13 mouse cellular contexts compared by ENCODE assay signal in genomic region chr11:3382602-3383594, GRCm38 (mm10). TPM values are rescaled to one million over a fixed set of nuclear protein-coding genes. Genes with fewer than 3 reads are reported as not detected.
DNase-seq lines count a peak whose midpoint lies in the region; ATAC-seq and TF ChIP-seq lines count a peak whose summit lies in the region.
"Had no signal": no experiment of that assay in that cellular context is flagged by ENCODE, and none has a peak within 500 bp of the region (broad histone marks: within the 10 kb centered on the region; RNA-seq: fewer than 3 reads in every experiment).

No protein-coding gene starts in this region.

- no peaks in the 10 kb centered on the region for H3K27me3 ChIP-seq in intestine, embryonic 15.5 days (replicated peaks)
- no peaks in the 10 kb centered on the region for H3K27me3 ChIP-seq in intestine, embryonic 16.5 days (replicated peaks; ENCODE audit: control insufficient read depth, insufficient read depth, low read length)
- no peaks in the 10 kb centered on the region for H3K27me3 ChIP-seq in kidney, embryonic 15.5 days
- H3K27me3 ChIP-seq: heart, embryonic 12.5 days; megakaryocyte, embryonic 14.5 days had no signal

- no peak overlapping the region for H3K9ac ChIP-seq in intestine, embryonic 15.5 days
- H3K9ac ChIP-seq in intestine, embryonic 16.5 days (ENCODE audit: low read depth, low read length): no peak overlapping the region
- H3K9ac ChIP-seq in kidney, embryonic 15.5 days: no peak overlapping the region
- H3K9ac ChIP-seq: heart, embryonic 12.5 days had no signal

- H3K9me3 ChIP-seq in intestine, embryonic 15.5 days: no peaks in the 10 kb centered on the region
- 0 out of 2 replicates have a peak, but pooled peaks cover 2% of the 10 kb centered on the region for H3K9me3 ChIP-seq in intestine, embryonic 16.5 days (ENCODE audit: control insufficient read depth, low read length)
- H3K9me3 ChIP-seq in kidney, embryonic 15.5 days (replicated peaks): no peaks in the 10 kb centered on the region; the same call in 1 of the 2 replicates
- H3K9me3 ChIP-seq: limb, embryonic 10.5 days had no signal

- no peak overlapping the region for H3K4me2 ChIP-seq in intestine, embryonic 15.5 days (replicated peaks)
- no peak overlapping the region for H3K4me2 ChIP-seq in intestine, embryonic 16.5 days (ENCODE audit: low read depth, low read length)
- no peak overlapping the region for H3K4me2 ChIP-seq in kidney, embryonic 15.5 days
- H3K4me2 ChIP-seq: heart, embryonic 12.5 days had no signal

- H3K36me3 ChIP-seq in intestine, embryonic 15.5 days: peaks cover 11% of the 10 kb centered on the region; the same call in 1 of the 2 replicates
- peaks cover 12% of the 10 kb centered on the region; the same call in 1 of the 2 replicates for H3K36me3 ChIP-seq in intestine, embryonic 16.5 days (ENCODE audit: control insufficient read depth, insufficient read depth, low read length)
- peaks cover 28% of the 10 kb centered on the region for H3K36me3 ChIP-seq in kidney, embryonic 15.5 days

- DNase-seq in 3T3-L1 (ENCODE audit: low read depth, low spot score) (peak; percentile 28), A20 (ENCODE audit: low read depth, low spot score) (peak; percentile 29)
- DNase-seq in cerebellum, postnatal 36 days: no peak
- DNase-seq: cerebellum, adult 9-11 months; kidney, postnatal 10 days had no signal

- no peak for TF ChIP-seq POLR2A in cortical plate, adult 2 months (IDR thresholded peaks at IDR 0.05; ENCODE audit: extremely low read depth, insufficient read depth, low read length)

- no peak for ATAC-seq in intestine, embryonic 15.5 days
- ATAC-seq in intestine, embryonic 16.5 days: no peak
- ATAC-seq in kidney, embryonic 15.5 days (replicated peaks; ENCODE audit: low FRiP score): no peak
- ATAC-seq in activated CD4-positive, CD25-positive, alpha-beta regulatory T cell, adult 4 months: no peak

- WGBS in intestine, embryonic 15.5 days: 84% methylated on average over 5 of the region's 5 CpGs
- 81% methylated on average over 5 of the region's 5 CpGs for WGBS in intestine, embryonic 16.5 days
- WGBS in kidney, embryonic 15.5 days: 82% methylated on average over 5 of the region's 5 CpGs

- TF ChIP-seq CTCF in cortical plate, adult 2 months (IDR thresholded peaks at IDR 0.05; ENCODE audit: extremely low read depth, insufficient read depth, low read length): no peak

- no peak overlapping the region for H3K4me3 ChIP-seq in intestine, embryonic 15.5 days (replicated peaks)
- no peak overlapping the region for H3K4me3 ChIP-seq in intestine, embryonic 16.5 days (ENCODE audit: low read length)
- H3K4me3 ChIP-seq in cortical plate, adult 2 months (ENCODE audit: insufficient read depth, low read length): no peak overlapping the region
- no peak overlapping the region for H3K4me3 ChIP-seq in kidney, embryonic 15.5 days (replicated peaks)
- H3K4me3 ChIP-seq: heart, embryonic 12.5 days; limb, embryonic 10.5 days; megakaryocyte, embryonic 14.5 days had no signal

- 0 out of 2 replicates have a peak overlapping the region, but pooled peaks have one; percentile 0 for H3K27ac ChIP-seq in intestine, embryonic 15.5 days
- H3K27ac ChIP-seq in intestine, embryonic 16.5 days (ENCODE audit: low read length): no peak overlapping the region
- H3K27ac ChIP-seq in cortical plate, adult 2 months (ENCODE audit: insufficient read depth, low read length): 0 out of 2 replicates have a peak overlapping the region, but pooled peaks have one; percentile 48
- no peak overlapping the region for H3K27ac ChIP-seq in kidney, embryonic 15.5 days
- H3K27ac ChIP-seq: limb, embryonic 10.5 days had no signal

- H3K4me1 ChIP-seq in intestine, embryonic 15.5 days (replicated peaks): peaks cover 5% of the 10 kb centered on the region
- H3K4me1 ChIP-seq in intestine, embryonic 16.5 days (ENCODE audit: control insufficient read depth, insufficient read depth, low read length): peaks cover 25% of the 10 kb centered on the region
- H3K4me1 ChIP-seq in cortical plate, adult 2 months (ENCODE audit: control insufficient read depth, insufficient read depth, low read length): no peaks in the 10 kb centered on the region
- H3K4me1 ChIP-seq in kidney, embryonic 15.5 days: 0 out of 2 replicates have a peak, but pooled peaks cover 3% of the 10 kb centered on the region

RNA-seq across cellular contexts. Expression of gene Limk2, which starts 26.1 kb away (rescaled TPM):
- polyA plus RNA-seq in intestine, embryonic 15.5 days (2015; fragmentation: Nextera tagmentation; extraction: Ambion mirVana): 60.1 and 64.0 TPM in 2 replicates
- 81.3 and 90.6 TPM in 2 replicates for polyA plus RNA-seq in intestine, embryonic 16.5 days (2015; fragmentation: Nextera tagmentation; extraction: Ambion mirVana)
- 140 and 153 TPM in 2 replicates for polyA plus RNA-seq in cortical plate, adult 2 months (2012; rRNA removed)
- polyA plus RNA-seq in kidney, embryonic 15.5 days (2015; fragmentation: Nextera tagmentation; extraction: Ambion mirVana): 40.5 and 46.0 TPM in 2 replicates
- polyA plus RNA-seq in activated CD4-positive, CD25-positive, alpha-beta regulatory T cell, adult 4 months (2017; shearing (Covaris generic)): 10 to 100 TPM; 77.7 to 78.9 TPM

RNA-seq across cellular contexts. Expression of gene Pik3ip1, which starts 52.7 kb away (rescaled TPM):
- polyA plus RNA-seq in intestine, embryonic 15.5 days (2015; fragmentation: Nextera tagmentation; extraction: Ambion mirVana): 8.5 and 8.7 TPM in 2 replicates
- 7.3 and 8.8 TPM in 2 replicates for polyA plus RNA-seq in intestine, embryonic 16.5 days (2015; fragmentation: Nextera tagmentation; extraction: Ambion mirVana)
- 41.3 and 42.6 TPM in 2 replicates for polyA plus RNA-seq in cortical plate, adult 2 months (2012; rRNA removed)
- 11.4 and 13.2 TPM in 2 replicates for polyA plus RNA-seq in kidney, embryonic 15.5 days (2015; fragmentation: Nextera tagmentation; extraction: Ambion mirVana)
- polyA plus RNA-seq in activated CD4-positive, CD25-positive, alpha-beta regulatory T cell, adult 4 months (2017; shearing (Covaris generic)): 10 to 100 TPM; 32.9 to 53.5 TPM

Comparison
In these comparisons a context has a peak if more than half of its experiments do, and no peak if none do; other contexts are left out.
1. H3K27ac ChIP-seq: peak in intestine, embryonic 15.5 days (single experiment) and cortical plate, adult 2 months (single experiment); none in intestine, embryonic 16.5 days (single experiment) and kidney, embryonic 15.5 days (single experiment).
2. DNase-seq: peak in 3T3-L1 (single experiment) and A20 (single experiment); none in cerebellum, postnatal 36 days (0 of 2).